Mouse (Mus musculus) frontal cortex, adult (tissue): ENCODE measurements around the gene Noto.
"Not testable (repeated sequence)": the region's sequence is repeated elsewhere in the genome, so short reads cannot be mapped to it uniquely, and the experiment has no call there.

Source experiments
- ATAC-seq: cut with Nextera tagmentation; 2 replicates; pipeline ENCODE4 v1.9.2; 2017; ENCODE audit warnings: mild to moderate bottlenecking, moderate library complexity, mixed read lengths; ENCODE audit not compliant: low TSS enrichment

Gene Noto

GRCm38 (mm10) chr6:85431274-85431841 lies 7.7 kb downstream of the Noto start:
- ATAC-seq = no peak

- peak; percentile 71 for ATAC-seq
Measured at GRCm38 (mm10) chr6:85431842-85432431, 8.3 kb downstream of the Noto start, which contains the start of gene Smyd5. Smyd5 (plus strand) TSS chr6:85431989.

- ATAC-seq = no peak
Measured at GRCm38 (mm10) chr6:85433865-85434264, 10.2 kb downstream of the Noto start.

GRCm38 (mm10) chr6:85436204-85436603 lies 12.5 kb downstream of the Noto start:
- ATAC-seq = no peak

GRCm38 (mm10) chr6:85436631-85437030 lies 12.9 kb downstream of the Noto start:
- peak; percentile 35; the same call in 1 of the 2 replicates for ATAC-seq

- ATAC-seq = no peak
Measured at GRCm38 (mm10) chr6:85441142-85441541, 17.5 kb downstream of the Noto start.

GRCm38 (mm10) chr6:85443488-85444233 lies 20.0 kb downstream of the Noto start:
- ATAC-seq = no peak

GRCm38 (mm10) chr6:85444266-85444965 lies 20.7 kb downstream of the Noto start:
- no peak for ATAC-seq

GRCm38 (mm10) chr6:85445286-85445685 lies 21.6 kb downstream of the Noto start:
- no peak for ATAC-seq

GRCm38 (mm10) chr6:85447351-85447750 lies 23.7 kb downstream of the Noto start:
- no peak for ATAC-seq

- ATAC-seq = not testable (repeated sequence)
Measured at GRCm38 (mm10) chr6:85450140-85450539, 26.5 kb downstream of the Noto start.

GRCm38 (mm10) chr6:85450697-85451663 lies 27.3 kb downstream of the Noto start, which contains the start of gene Cct7:
Cct7 (plus strand) TSS chr6:85451514.
- peak; percentile 85 for ATAC-seq

GRCm38 (mm10) chr6:85451664-85452410 lies 28.2 kb downstream of the Noto start, which contains the start of gene Pradc1:
Pradc1 (minus strand) TSS chr6:85451970.
- ATAC-seq = peak; percentile 74

GRCm38 (mm10) chr6:85452411-85452665 lies 28.7 kb downstream of the Noto start:
- ATAC-seq = no peak

GRCm38 (mm10) chr6:85452816-85453215 lies 29.1 kb downstream of the Noto start:
- no peak for ATAC-seq

- ATAC-seq = no peak
Measured at GRCm38 (mm10) chr6:85459621-85460020, 35.9 kb downstream of the Noto start.

GRCm38 (mm10) chr6:85465381-85465780 lies 41.7 kb downstream of the Noto start:
- peak; percentile 41; the same call in 1 of the 2 replicates for ATAC-seq

GRCm38 (mm10) chr6:85469660-85470430 lies 46.2 kb downstream of the Noto start:
- ATAC-seq = no peak

- no peak for ATAC-seq
Measured at GRCm38 (mm10) chr6:85471962-85472361, 48.3 kb downstream of the Noto start.

- ATAC-seq = no peak
Measured at GRCm38 (mm10) chr6:85472542-85472941, 48.9 kb downstream of the Noto start.
